Mouse (Mus musculus) heart, postnatal 0 days (tissue): ENCODE measurements at regions not wholly inside any gene's neighbourhood (a gene's known extent, or its start where the extent isn't known, plus 50 kb on each side); places are given as distances from the start of the nearest gene placed in this dataset.
A peak's percentile ranks its signal among the peaks of the same experiment; 100 is the strongest.

ENCODE experiments used
- ATAC-seq: fragments of 200-750 bp; cut with Nextera tagmentation; 2 replicates; pipeline ENCODE4 v1.8.0; 2017; ENCODE audit warnings: low read depth, moderate number of reproducible peaks, moderate library complexity; ENCODE audit not compliant: insufficient read depth
- DNase-seq: peaks from one replicate; pipeline ENCODE4 v3.0.0-alpha.2; 2016; ENCODE audit warnings: low spot score
- H3K27ac ChIP-seq: fragments of 300-500 bp; sonication (generic); 2 replicates; pipeline ENCODE4 v1.5.1; 2014; ENCODE audit warnings: low read depth, mild to moderate bottlenecking
- H3K27me3 ChIP-seq: fragments of 300-500 bp; sonication (generic); 2 replicates; pipeline ENCODE4 v1.6.1; 2014; ENCODE audit warnings: low read length, mixed read lengths; ENCODE audit not compliant: control insufficient read depth, insufficient read depth
- H3K36me3 ChIP-seq: fragments of 300-500 bp; sonication (generic); replicated peaks from 2 replicates; pipeline ENCODE4 v1.6.1; 2014; ENCODE audit warnings: low read length, mixed read lengths; ENCODE audit not compliant: control insufficient read depth, insufficient read depth
- H3K4me1 ChIP-seq: fragments of 300-500 bp; sonication (generic); 2 replicates; pipeline ENCODE4 v1.6.1; 2014; ENCODE audit warnings: antibody characterized with exemption; ENCODE audit not compliant: control insufficient read depth, insufficient read depth
- H3K4me2 ChIP-seq: fragments of 300-500 bp; sonication (generic); 2 replicates; pipeline ENCODE4 v1.6.1; 2014; ENCODE audit warnings: low read depth, mild to moderate bottlenecking, low read length, moderate library complexity
- H3K4me3 ChIP-seq: fragments of 300-500 bp; sonication (generic); 2 replicates; pipeline ENCODE4 v1.5.1; 2014; ENCODE audit warnings: low read depth, low read length
- H3K9ac ChIP-seq: fragments of 300-500 bp; sonication (generic); replicated peaks from 2 replicates; pipeline ENCODE4 v1.6.1; 2014; ENCODE audit warnings: low read depth, low read length, mixed read lengths
- H3K9me3 ChIP-seq: fragments of 300-500 bp; sonication (generic); replicated peaks from 2 replicates; pipeline ENCODE4 v1.6.1; 2016; ENCODE audit warnings: low read length; ENCODE audit not compliant: control insufficient read depth
- CTCF ChIP-seq: IDR thresholded peaks from 2 replicates; pipeline ENCODE4 v1.5.1; 2016; ENCODE audit warnings: antibody characterized with exemption, control low read depth, low read depth
- EP300 ChIP-seq: IDR thresholded peaks from 2 replicates; pipeline ENCODE4 v1.6.1; 2016; ENCODE audit warnings: antibody characterized with exemption, low read depth
- WGBS: fragments of 180-500 bp; shearing (Covaris S2); extraction: QIAGEN DNeasy Blood & Tissue Kit; methylation state at CpG from one replicate; pipeline ENCODE4 v1.1.7; 2014; 5-methylcytosine and 5-hydroxymethylcytosine counted together

GRCm38 (mm10) chr19:28176821-28177220 lies 165.9 kb upstream of the Rfx3 start:
- 78% methylated on average over 6 of the region's 6 CpGs for WGBS
- H3K4me2 ChIP-seq, result no peak overlapping the region
- no peak for ATAC-seq
- TF ChIP-seq CTCF (no peak), EP300 (no peak)
- H3K27ac ChIP-seq, result no peak overlapping the region
- H3K36me3 ChIP-seq, result no peaks in the 10 kb centered on the region
- H3K4me3 ChIP-seq, result no peak overlapping the region
- no peak overlapping the region for H3K9ac ChIP-seq
- DNase-seq, result no peak
- H3K27me3 ChIP-seq, result no peaks in the 10 kb centered on the region
- H3K9me3 ChIP-seq, result 0 out of 2 replicates have a peak, but pooled peaks cover 5% of the 10 kb centered on the region
- 0 out of 2 replicates have a peak, but pooled peaks cover 7% of the 10 kb centered on the region for H3K4me1 ChIP-seq

GRCm38 (mm10) chr19:28171836-28172534 lies 161.0 kb upstream of the Rfx3 start:
- no peaks in the 10 kb centered on the region for H3K4me1 ChIP-seq
- no peak overlapping the region for H3K4me3 ChIP-seq
- DNase-seq, result no peak
- H3K4me2 ChIP-seq, result no peak overlapping the region
- H3K36me3 ChIP-seq, result no peaks in the 10 kb centered on the region
- WGBS, result 86% methylated on average over 11 of the region's 11 CpGs
- no peak overlapping the region for H3K9ac ChIP-seq
- no peaks in the 10 kb centered on the region for H3K27me3 ChIP-seq
- no peak overlapping the region for H3K27ac ChIP-seq
- H3K9me3 ChIP-seq, result no peaks in the 10 kb centered on the region
- no peak for ATAC-seq
- TF ChIP-seq EP300 (no peak), CTCF (no peak)

GRCm38 (mm10) chr19:28167451-28168165 lies 156.6 kb upstream of the Rfx3 start:
- Histone ChIP-seq H3K4me2 (no peak overlapping the region), H3K27ac (no peak overlapping the region), H3K9me3 (no peaks in the 10 kb centered on the region), H3K27me3 (no peaks in the 10 kb centered on the region), H3K36me3 (no peaks in the 10 kb centered on the region), H3K4me3 (no peak overlapping the region), H3K4me1 (no peaks in the 10 kb centered on the region), H3K9ac (no peak overlapping the region)
- ATAC-seq (no peak), DNase-seq (no peak)
- 81% methylated on average over 12 of the region's 12 CpGs for WGBS
- TF ChIP-seq EP300 (no peak), CTCF (no peak)

GRCm38 (mm10) chr19:28166626-28167025 lies 155.7 kb upstream of the Rfx3 start:
- no peak for TF ChIP-seq EP300
- TF ChIP-seq CTCF, result no peak
- Histone ChIP-seq H3K36me3 (no peaks in the 10 kb centered on the region), H3K9ac (no peak overlapping the region), H3K4me2 (no peak overlapping the region), H3K9me3 (no peaks in the 10 kb centered on the region), H3K4me1 (no peaks in the 10 kb centered on the region), H3K27ac (no peak overlapping the region), H3K4me3 (no peak overlapping the region), H3K27me3 (no peaks in the 10 kb centered on the region)
- ATAC-seq, result no peak
- 88% methylated on average over 7 of the region's 7 CpGs for WGBS
- no peak for DNase-seq

- Histone ChIP-seq H3K4me3 (peak overlapping the region; percentile 42), H3K4me1 (no peaks in the 10 kb centered on the region), H3K27ac (no peak overlapping the region), H3K9ac (no peak overlapping the region), H3K4me2 (peak overlapping the region; percentile 61), H3K36me3 (no peaks in the 10 kb centered on the region), H3K9me3 (no peaks in the 10 kb centered on the region), H3K27me3 (no peaks in the 10 kb centered on the region)
- DNase-seq, result peak; percentile 73
- ATAC-seq, result peak; percentile 89
- TF ChIP-seq CTCF (peak; percentile 70), EP300 (no peak)
- 18% methylated on average over 15 of the region's 15 CpGs for WGBS
Measured at GRCm38 (mm10) chr19:28165901-28166361, 155.0 kb upstream of the Rfx3 start.
